Mouse (Mus musculus) liver, adult 2 months (tissue): ENCODE data around the gene Sdr39u1. TPM values are rescaled to one million over a fixed set of nuclear protein-coding genes. Genes with fewer than 3 reads are reported as not detected.

ENCODE experiments used
- DNase-seq: peaks from one replicate; pipeline ENCODE4 v3.0.0-alpha.2; 2011; ENCODE audit warnings: low read depth, low spot score; ENCODE audit errors: extremely low read depth
- H3K27ac ChIP-seq: fragments of 200-500 bp; replicated peaks from 2 replicates; pipeline ENCODE4 v1.5.1; 2012; ENCODE audit warnings: low read depth, mild to moderate bottlenecking, control low read depth, inconsistent platforms, low read length; ENCODE audit not compliant: insufficient read depth
- H3K27me3 ChIP-seq: fragments of 200-500 bp; 2 replicates; pipeline ENCODE4 v1.6.1; 2012; ENCODE audit warnings: mild to moderate bottlenecking, moderate library complexity, low read length, inconsistent platforms; ENCODE audit not compliant: control insufficient read depth, insufficient read depth
- H3K36me3 ChIP-seq: fragments of 200-500 bp; 2 replicates; pipeline ENCODE4 v1.6.1; 2012; ENCODE audit warnings: low read length, inconsistent platforms; ENCODE audit not compliant: control insufficient read depth, insufficient read depth
- H3K4me1 ChIP-seq: fragments of 200-500 bp; 2 replicates; pipeline ENCODE4 v1.6.1; 2011; ENCODE audit warnings: low read length; ENCODE audit not compliant: control insufficient read depth, insufficient read depth
- H3K4me3 ChIP-seq: fragments of 200-500 bp; 2 replicates; pipeline ENCODE4 v1.5.1; 2011; ENCODE audit warnings: low read depth, mild to moderate bottlenecking, control low read depth, low read length, moderate library complexity; ENCODE audit not compliant: insufficient read depth
- H3K79me2 ChIP-seq: fragments of 200-500 bp; 2 replicates; pipeline ENCODE4 v1.6.1; 2012; ENCODE audit warnings: inconsistent platforms, mild to moderate bottlenecking, low read length, moderate library complexity; ENCODE audit not compliant: control insufficient read depth, insufficient read depth
- H3K9ac ChIP-seq: fragments of 200-500 bp; 2 replicates; pipeline ENCODE4 v1.6.1; 2012; ENCODE audit warnings: low read depth, mild to moderate bottlenecking, control low read depth, inconsistent platforms, low read length
- CTCF ChIP-seq: fragments of 200-500 bp; IDR thresholded peaks from 2 replicates; pipeline ENCODE4 v1.5.1; 2011; ENCODE audit warnings: low read depth, low read length, control low read depth
- POLR2A ChIP-seq: fragments of 200-500 bp; IDR thresholded peaks from 2 replicates; pipeline ENCODE4 v1.6.1; 2011; ENCODE audit warnings: low read length, control low read depth; ENCODE audit not compliant: insufficient read depth; ENCODE audit errors: extremely low read depth
- WGBS: fragments of 180-500 bp; shearing (Covaris S2); methylation state at CpG from one replicate; pipeline ENCODE4 v1.1.7; 2018; 5-methylcytosine and 5-hydroxymethylcytosine counted together
- polyA plus RNA-seq: library from polyadenylated mRNA; depleted of rRNA; stranded (reverse); fragments of >200 nt; gene quantifications from 2 replicates; pipeline ENCODE4 v1.2.3, GENCODE M21; 2012
- total RNA-seq: library from RNA; depleted of rRNA; stranded (reverse); fragments of >200 nt; gene quantifications from 2 replicates; pipeline ENCODE4 v1.2.3, GENCODE M21; 2014

Sdr39u1 gene
- total and polyA plus RNA-seq, 2 experiments = 10.4 to 16.1 TPM

DNA sequence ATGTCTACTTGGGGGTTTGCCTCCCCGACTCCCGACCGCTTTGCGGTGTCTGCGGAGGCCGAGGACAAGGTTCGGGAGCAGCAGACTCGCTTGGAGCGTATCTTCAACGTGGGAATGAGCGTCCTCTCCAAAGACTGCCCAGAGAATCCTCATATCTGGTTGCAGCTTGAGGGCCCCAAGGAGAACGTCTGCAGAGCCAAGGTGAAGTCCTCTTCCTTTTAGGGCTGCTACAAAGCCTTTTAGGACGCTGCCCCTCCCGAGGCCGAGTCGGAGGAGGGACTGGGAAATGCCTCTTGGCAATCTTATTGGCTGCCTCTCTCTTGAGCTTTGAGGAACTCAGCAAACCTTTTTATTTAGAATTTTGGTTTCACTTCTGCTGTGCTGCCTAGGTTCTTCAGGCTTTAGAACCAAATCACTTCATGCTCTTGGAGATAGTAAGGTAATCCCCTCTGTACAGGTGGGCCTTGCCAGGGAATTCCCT, 14.3 kb downstream of the Sdr39u1 start:
- peak overlapping the region; percentile 99 for H3K9ac ChIP-seq
- WGBS = 1% methylated on average over 16 of the region's 16 CpGs
- peaks cover 20% of the 10 kb centered on the region for H3K4me1 ChIP-seq
- H3K79me2 ChIP-seq = peaks cover 9% of the 10 kb centered on the region; the same call in 1 of the 2 replicates
- H3K4me3 ChIP-seq = peak overlapping the region; percentile 92
- DNase-seq = peak; percentile 56
- H3K27ac ChIP-seq = peak overlapping the region; percentile 82
- peaks cover 31% of the 10 kb centered on the region for H3K36me3 ChIP-seq
- no peak for TF ChIP-seq CTCF
- TF ChIP-seq POLR2A = 0 out of 2 replicates have a peak, but pooled peaks have one; percentile 34
- H3K27me3 ChIP-seq = no peaks in the 10 kb centered on the region

DNA sequence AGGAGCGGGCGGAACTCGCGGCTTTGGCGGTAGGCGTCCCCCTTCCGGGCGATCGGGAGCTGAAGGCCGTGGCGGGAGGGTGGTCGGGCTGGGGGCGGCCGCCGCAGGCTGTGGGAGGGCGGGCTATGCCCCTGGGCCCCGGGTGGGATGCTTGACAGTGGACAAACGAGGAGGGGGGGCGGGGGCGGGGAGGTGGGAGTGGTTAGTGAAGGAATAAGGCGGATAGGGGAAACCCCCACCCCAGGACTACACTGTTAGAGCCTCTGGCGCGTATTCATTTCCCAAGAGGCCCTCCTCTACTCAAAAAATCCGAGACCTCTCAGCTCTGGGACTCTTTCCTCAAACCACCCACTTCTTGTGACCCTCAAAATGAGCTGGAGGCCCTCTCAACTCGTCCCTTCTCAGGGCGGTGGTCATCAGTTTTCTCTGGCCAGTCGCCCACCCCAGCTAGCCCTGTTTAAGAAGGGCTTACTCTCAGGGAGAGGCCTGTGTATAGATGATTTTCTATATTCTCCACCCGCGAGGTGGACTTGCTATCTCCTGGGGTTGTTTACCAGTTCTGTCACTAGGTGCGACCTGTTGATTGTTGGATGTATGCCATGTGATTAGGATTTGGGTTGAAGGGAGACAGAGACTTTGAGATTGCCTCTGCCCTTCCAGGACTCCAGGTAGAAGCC, 14.8 kb downstream of the Sdr39u1 start:
- WGBS = under 1% methylated on average over 29 of the region's 30 CpGs
- Histone ChIP-seq H3K4me3 (peak overlapping the region; percentile 92), H3K4me1 (peaks cover 20% of the 10 kb centered on the region), H3K9ac (peak overlapping the region; percentile 99), H3K27me3 (no peaks in the 10 kb centered on the region), H3K27ac (peak overlapping the region; percentile 95), H3K36me3 (peaks cover 28% of the 10 kb centered on the region), H3K79me2 (peaks cover 9% of the 10 kb centered on the region; the same call in 1 of the 2 replicates)
- DNase-seq = peak; percentile 71
- TF ChIP-seq CTCF (no peak), POLR2A (no peak)

DNA sequence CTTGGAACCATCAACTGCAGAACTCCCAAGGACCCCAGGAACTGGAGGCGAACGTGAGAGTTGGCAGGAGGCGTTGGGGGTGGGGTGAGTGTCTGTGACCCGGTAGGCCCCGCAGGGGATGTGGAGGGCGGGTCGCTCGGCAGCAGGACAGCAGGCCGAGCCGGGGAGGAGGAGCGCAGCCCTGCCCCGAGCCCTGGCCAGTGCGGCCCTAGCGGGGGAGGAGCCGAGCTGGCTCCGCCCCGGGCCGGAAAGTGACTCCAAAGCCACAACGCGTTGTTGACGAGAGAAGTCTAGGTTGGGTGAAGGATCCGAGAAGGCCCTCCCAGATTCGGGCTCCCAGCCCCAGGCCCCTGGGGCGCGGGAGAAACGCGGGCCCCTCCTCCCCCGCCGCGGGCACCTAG, 15.4 kb downstream of the Sdr39u1 start, which contains the start of gene Khnyn:
Gene Khnyn, plus strand, starts transcription at position 235 of the 401 bp plus-strand sequence.
- under 1% methylated on average over 30 of the region's 30 CpGs for WGBS
- peak; percentile 82 for DNase-seq
- Histone ChIP-seq H3K4me1 (peaks cover 20% of the 10 kb centered on the region), H3K36me3 (peaks cover 24% of the 10 kb centered on the region), H3K79me2 (peaks cover 9% of the 10 kb centered on the region; the same call in 1 of the 2 replicates), H3K4me3 (peak within 1 kb of the TSS; percentile 92), H3K27me3 (no peaks in the 10 kb centered on the region), H3K9ac (peak within 1 kb of the TSS; percentile 99), H3K27ac (peak within 1 kb of the TSS; percentile 95)
- no peak for TF ChIP-seq CTCF
- TF ChIP-seq POLR2A = peak; percentile 94

- H3K9ac ChIP-seq = peak within 1 kb of the TSS; percentile 99
- DNase-seq = peak; percentile 78
- TF ChIP-seq CTCF (no peak), POLR2A (no peak)
- H3K36me3 ChIP-seq = peaks cover 19% of the 10 kb centered on the region
- peak within 1 kb of the TSS; percentile 95 for H3K27ac ChIP-seq
- WGBS = 21% methylated on average over 4 of the region's 4 CpGs
- peaks cover 20% of the 10 kb centered on the region for H3K4me1 ChIP-seq
- no peaks in the 10 kb centered on the region for H3K27me3 ChIP-seq
- H3K79me2 ChIP-seq = peaks cover 9% of the 10 kb centered on the region; the same call in 1 of the 2 replicates
- peak within 1 kb of the TSS; percentile 92 for H3K4me3 ChIP-seq
These were observed 15.9 kb downstream of the Sdr39u1 start, which contains the start of gene Cbln3 for GRCm38 (mm10) chr14:55884166-55884565. Cbln3 (minus strand) TSS chr14:55884392.

- Histone ChIP-seq H3K9ac (0 out of 2 replicates have a peak overlapping the region, but pooled peaks have one; percentile 5), H3K79me2 (peaks cover 9% of the 10 kb centered on the region; the same call in 1 of the 2 replicates), H3K27me3 (no peaks in the 10 kb centered on the region), H3K4me3 (no peak overlapping the region), H3K27ac (peak overlapping the region; percentile 71), H3K4me1 (peaks cover 20% of the 10 kb centered on the region), H3K36me3 (peaks cover 16% of the 10 kb centered on the region)
- no peak for DNase-seq
- 93% methylated on average over 12 of the region's 12 CpGs for WGBS
- TF ChIP-seq POLR2A = no peak
- no peak for TF ChIP-seq CTCF
These were observed 16.4 kb downstream of the Sdr39u1 start for GRCm38 (mm10) chr14:55883663-55884062.
